Mouse (Mus musculus): ENCODE results near the gene Zfp853.

Zfp853 gene

GRCm38 (mm10) chr5:143289299-143289698 lies 4.1 kb downstream of the Zfp853 start:
- no peak for DNase-seq

- no peak for DNase-seq
Observed at GRCm38 (mm10) chr5:143288378-143288911, 5.0 kb downstream of the Zfp853 start.

- no peak for DNase-seq
Observed at GRCm38 (mm10) chr5:143287774-143288328, 5.6 kb downstream of the Zfp853 start.

- no peak for DNase-seq
Observed at GRCm38 (mm10) chr5:143284762-143285161, 8.7 kb downstream of the Zfp853 start.

- DNase-seq, result no peak
Observed at GRCm38 (mm10) chr5:143279247-143279646, 14.2 kb downstream of the Zfp853 start.

GRCm38 (mm10) chr5:143275761-143276160 lies 17.7 kb downstream of the Zfp853 start:
- no peak for DNase-seq

GRCm38 (mm10) chr5:143272540-143273330 lies 20.7 kb downstream of the Zfp853 start:
- DNase-seq, result no peak

- no peak for DNase-seq
Observed at GRCm38 (mm10) chr5:143272108-143272507, 21.3 kb downstream of the Zfp853 start.

- DNase-seq, result peak; percentile 46
Observed at GRCm38 (mm10) chr5:143271642-143272041, 21.8 kb downstream of the Zfp853 start.

GRCm38 (mm10) chr5:143270151-143270519 lies 23.3 kb downstream of the Zfp853 start:
- no peak for DNase-seq

GRCm38 (mm10) chr5:143269363-143270150 lies 23.9 kb downstream of the Zfp853 start, which contains the start of gene Zfp316:
Gene Zfp316, minus strand, starts transcription at chr5:143270022.
- DNase-seq, result peak; percentile 78

GRCm38 (mm10) chr5:143268985-143269362 lies 24.4 kb downstream of the Zfp853 start:
- no peak for DNase-seq

GRCm38 (mm10) chr5:143266794-143267193 lies 26.6 kb downstream of the Zfp853 start:
- DNase-seq, result no peak

GRCm38 (mm10) chr5:143265409-143265808 lies 28.0 kb downstream of the Zfp853 start:
- DNase-seq, result no peak

GRCm38 (mm10) chr5:143264689-143265088 lies 28.7 kb downstream of the Zfp853 start:
- DNase-seq, result no peak

- DNase-seq, result peak; percentile 62
Observed at GRCm38 (mm10) chr5:143261636-143262035, 31.8 kb downstream of the Zfp853 start.

GRCm38 (mm10) chr5:143255802-143256201 lies 37.6 kb downstream of the Zfp853 start:
- DNase-seq, result no peak

- no peak for DNase-seq
Observed at GRCm38 (mm10) chr5:143255131-143255519, 38.3 kb downstream of the Zfp853 start.

GRCm38 (mm10) chr5:143254487-143255130 lies 38.8 kb downstream of the Zfp853 start:
- DNase-seq, result no peak

- DNase-seq, result peak; percentile 43
Observed at GRCm38 (mm10) chr5:143253881-143254486, 39.4 kb downstream of the Zfp853 start.

- DNase-seq, result peak; percentile 35
Observed at GRCm38 (mm10) chr5:143253186-143253880, 40.1 kb downstream of the Zfp853 start.

- no peak for DNase-seq
Observed at GRCm38 (mm10) chr5:143252791-143253185, 40.6 kb downstream of the Zfp853 start.
